Mouse (Mus musculus) limb, embryonic 13.5 days (tissue): ENCODE results near the gene Rpl23. TPM values are rescaled to one million over a fixed set of nuclear protein-coding genes. Genes with fewer than 3 reads are reported as not detected.

Experiments used
- ATAC-seq: fragments of 200-750 bp; cut with Nextera tagmentation; 2 replicates; pipeline ENCODE4 v1.8.0; 2017; ENCODE audit warnings: low read depth, moderate number of reproducible peaks, moderate TSS enrichment; ENCODE audit not compliant: low FRiP score
- H3K27ac ChIP-seq: fragments of 300-500 bp; sonication (generic); 2 replicates; pipeline ENCODE4 v1.5.1; 2015; ENCODE audit warnings: inconsistent platforms, mild to moderate bottlenecking, moderate library complexity
- H3K27me3 ChIP-seq: fragments of 300-500 bp; sonication (generic); 2 replicates; pipeline ENCODE4 v1.6.1; 2015; ENCODE audit warnings: mild to moderate bottlenecking, inconsistent platforms
- H3K36me3 ChIP-seq: fragments of 300-500 bp; sonication (generic); 2 replicates; pipeline ENCODE4 v1.6.1; 2015; ENCODE audit warnings: inconsistent platforms, mild to moderate bottlenecking, moderate library complexity
- H3K4me1 ChIP-seq: fragments of 300-500 bp; sonication (generic); 2 replicates; pipeline ENCODE4 v1.6.1; 2015; ENCODE audit warnings: inconsistent platforms
- H3K4me2 ChIP-seq: fragments of 300-500 bp; sonication (generic); replicated peaks from 2 replicates; pipeline ENCODE4 v1.6.1; 2015; ENCODE audit warnings: inconsistent platforms, mild to moderate bottlenecking, moderate library complexity
- H3K4me3 ChIP-seq: fragments of 300-500 bp; sonication (generic); 2 replicates; pipeline ENCODE4 v1.5.1; 2015; ENCODE audit warnings: moderate library complexity, mild to moderate bottlenecking, inconsistent platforms
- H3K9ac ChIP-seq: fragments of 300-500 bp; sonication (generic); 2 replicates; pipeline ENCODE4 v1.6.1; 2015; ENCODE audit warnings: mild to moderate bottlenecking, inconsistent platforms
- H3K9me3 ChIP-seq: fragments of 300-500 bp; sonication (generic); 2 replicates; pipeline ENCODE4 v1.6.1; 2016; ENCODE audit warnings: inconsistent platforms
- WGBS: fragments of 180-500 bp; shearing (Covaris S2); methylation state at CpG from one replicate; pipeline ENCODE4 v1.1.7; 2015; 5-methylcytosine and 5-hydroxymethylcytosine counted together
- microRNA-seq: library from miRNA; unstranded; fragments of <30 nt; microRNA quantifications from one replicate; pipeline ENCODE4, GENCODE M21; 2016
- polyA plus RNA-seq: library from polyadenylated mRNA; unstranded; fragments of >200 nt; fragmentation: Nextera tagmentation; extraction: Ambion mirVana; gene quantifications from 2 replicates; pipeline ENCODE4 v1.2.1, GENCODE M21; 2015

Gene Rpl23
- polyA plus RNA-seq, 1 experiment from 2014 or later: 547 TPM

DNA sequence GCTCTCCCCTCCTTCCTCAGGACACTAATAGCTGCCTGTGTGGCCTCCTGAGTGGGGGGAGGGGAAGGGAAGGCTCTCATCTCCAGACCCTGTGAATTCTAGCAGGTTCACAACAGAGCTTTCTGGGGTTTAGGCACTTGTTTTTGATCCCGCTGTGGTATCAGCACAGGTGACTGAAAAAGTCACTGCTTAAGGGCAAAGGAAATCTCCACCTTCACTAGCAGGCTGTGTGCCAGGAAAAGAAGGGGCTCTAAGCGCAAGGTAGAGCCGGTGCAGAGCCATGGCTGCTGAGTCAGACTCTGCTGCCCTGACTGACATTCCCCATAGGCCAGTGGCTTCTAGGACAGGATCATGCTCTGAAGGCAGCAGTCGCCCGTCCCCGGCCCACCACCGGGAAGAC, 53.5 kb downstream of the Rpl23 start:
- Histone ChIP-seq H3K4me1 (peaks cover 4% of the 10 kb centered on the region; the same call in 1 of the 2 replicates), H3K36me3 (peaks cover 88% of the 10 kb centered on the region), H3K27me3 (no peaks in the 10 kb centered on the region), H3K9ac (no peak overlapping the region), H3K9me3 (no peaks in the 10 kb centered on the region), H3K27ac (no peak overlapping the region), H3K4me2 (no peak overlapping the region), H3K4me3 (no peak overlapping the region)
- WGBS: 70% methylated on average over 7 of the region's 7 CpGs
- ATAC-seq: no peak

DNA sequence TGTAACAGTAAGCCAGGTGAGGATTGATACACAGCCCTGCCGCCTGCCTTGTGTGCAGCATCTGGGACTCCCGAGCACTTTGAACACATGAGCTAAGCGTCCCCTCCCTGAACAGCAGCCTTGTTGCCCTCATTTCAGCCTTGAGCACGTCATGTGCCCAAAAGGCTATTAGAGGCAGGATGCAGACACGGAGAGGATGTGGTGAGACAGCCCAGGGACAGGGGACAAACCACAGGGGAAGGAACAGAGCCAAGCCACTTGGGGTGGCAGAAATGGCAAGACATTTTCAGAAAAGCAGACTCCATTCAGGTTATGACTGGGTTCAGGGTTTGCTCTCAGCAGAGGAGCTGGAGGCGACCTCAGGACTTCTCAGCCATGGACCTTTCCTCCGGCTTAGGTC, 53.9 kb downstream of the Rpl23 start:
- 53% methylated on average over 7 of the region's 7 CpGs for WGBS
- no peak overlapping the region for H3K9ac ChIP-seq

More for the DNA sequence above, 53.9 kb downstream of the Rpl23 start:
- Histone ChIP-seq H3K4me2 (no peak overlapping the region), H3K4me1 (0 out of 2 replicates have a peak, but pooled peaks cover under 1% of the 10 kb centered on the region), H3K36me3 (peaks cover 92% of the 10 kb centered on the region), H3K27me3 (no peaks in the 10 kb centered on the region), H3K9me3 (no peaks in the 10 kb centered on the region), H3K4me3 (no peak overlapping the region), H3K27ac (no peak overlapping the region)
- no peak for ATAC-seq

Small RNA genes within 50 kb of the gene (microRNA-seq; reads per million reads assigned to microRNA genes)
- not detected for gene Mir8102

Other genes starting within 250 kb of the Rpl23 start
- gene Srcin1, start 206.3 kb downstream of the Rpl23 start, polyA plus RNA-seq: 0.32 and 0.48 TPM in 2 replicates
- 3.5 and 4.6 TPM in 2 replicates for gene Epop, start 152.7 kb downstream of the Rpl23 start, polyA plus RNA-seq
- gene Mllt6, start 119.0 kb downstream of the Rpl23 start, polyA plus RNA-seq: 2.9 and 3.3 TPM in 2 replicates
- 11.2 and 13.5 TPM in 2 replicates for gene Cisd3, start 96.6 kb downstream of the Rpl23 start, polyA plus RNA-seq
- gene Pcgf2, start 81.9 kb downstream of the Rpl23 start, polyA plus RNA-seq: 20.7 and 21.3 TPM in 2 replicates
- gene Psmb3, start 79.0 kb downstream of the Rpl23 start, polyA plus RNA-seq: 490 and 497 TPM in 2 replicates
- gene Pip4k2b, start 37.7 kb downstream of the Rpl23 start, polyA plus RNA-seq: 2.8 and 3.3 TPM in 2 replicates
- gene Cwc25, start 15.9 kb downstream of the Rpl23 start, polyA plus RNA-seq: 21.0 and 23.3 TPM in 2 replicates
- gene 1700001P01Rik, start 6.5 kb downstream of the Rpl23 start, polyA plus RNA-seq: 0.83 TPM in 1 of 2 replicates, not detected in the other
- gene Lasp1, start 16.6 kb upstream of the Rpl23 start, polyA plus RNA-seq: 128 and 138 TPM in 2 replicates
- gene B230217C12Rik, start 58.3 kb upstream of the Rpl23 start, polyA plus RNA-seq: 11.7 and 12.5 TPM in 2 replicates
- 0.37 and 0.63 TPM in 2 replicates for gene Fbxo47, start 101.7 kb upstream of the Rpl23 start, polyA plus RNA-seq
- 0.33 and 0.50 TPM in 2 replicates for gene Plxdc1, start 204.0 kb upstream of the Rpl23 start, polyA plus RNA-seq
- gene Arl5c, start 213.7 kb upstream of the Rpl23 start, polyA plus RNA-seq: 7.0 and 8.8 TPM in 2 replicates
- 20.0 and 20.7 TPM in 2 replicates for gene Cacnb1, start 240.6 kb upstream of the Rpl23 start, polyA plus RNA-seq
- 1,012 and 1,039 TPM in 2 replicates for gene Rpl19, start 244.3 kb upstream of the Rpl23 start, polyA plus RNA-seq